Mouse (Mus musculus) monocyte, adult 2 months (primary cell): Measurements from ENCODE around the gene Camkk1.

ENCODE experiments used
- DNase-seq, 2 experiments: peaks; one replicate each; pipeline ENCODE4 v3.0.0; 2022; ENCODE audit warnings: low spot score in 2 of 2, low read depth in 1 of 2

Camkk1 gene

DNA sequence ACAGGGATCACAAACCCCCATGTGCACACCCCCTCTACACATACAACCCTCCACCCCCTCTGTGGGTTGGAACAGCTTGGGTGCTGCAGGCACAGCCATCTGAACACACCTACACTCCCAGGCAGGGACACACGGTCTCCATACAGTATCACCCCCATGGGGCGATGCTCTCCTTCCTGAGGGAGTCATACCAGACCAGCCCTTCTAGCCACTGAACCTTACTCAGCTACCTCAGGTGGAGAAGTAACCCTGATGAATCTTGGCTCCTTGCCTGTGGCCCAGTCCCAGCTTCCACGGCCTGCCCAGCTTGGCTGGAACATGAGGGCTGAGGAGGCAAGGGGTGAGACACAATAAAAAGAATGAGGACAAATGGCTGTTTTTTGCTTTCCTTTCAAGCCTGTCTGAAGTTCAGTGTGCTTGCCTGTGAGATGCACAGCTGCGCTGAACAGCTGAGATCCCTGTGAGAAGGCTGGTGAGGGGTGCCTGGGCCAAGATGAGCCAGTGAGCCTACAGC, 3.9 kb upstream of the Camkk1 start:
- DNase-seq, result no peak

GRCm38 (mm10) chr11:73015391-73016102, 3.3 kb upstream of the Camkk1 start:
- no peak for DNase-seq

GRCm38 (mm10) chr11:73016103-73016420, 2.7 kb upstream of the Camkk1 start:
- no peak for DNase-seq

GRCm38 (mm10) chr11:73019147-73019795, 463 bp downstream of the Camkk1 start:
- DNase-seq, result no peak

DNA sequence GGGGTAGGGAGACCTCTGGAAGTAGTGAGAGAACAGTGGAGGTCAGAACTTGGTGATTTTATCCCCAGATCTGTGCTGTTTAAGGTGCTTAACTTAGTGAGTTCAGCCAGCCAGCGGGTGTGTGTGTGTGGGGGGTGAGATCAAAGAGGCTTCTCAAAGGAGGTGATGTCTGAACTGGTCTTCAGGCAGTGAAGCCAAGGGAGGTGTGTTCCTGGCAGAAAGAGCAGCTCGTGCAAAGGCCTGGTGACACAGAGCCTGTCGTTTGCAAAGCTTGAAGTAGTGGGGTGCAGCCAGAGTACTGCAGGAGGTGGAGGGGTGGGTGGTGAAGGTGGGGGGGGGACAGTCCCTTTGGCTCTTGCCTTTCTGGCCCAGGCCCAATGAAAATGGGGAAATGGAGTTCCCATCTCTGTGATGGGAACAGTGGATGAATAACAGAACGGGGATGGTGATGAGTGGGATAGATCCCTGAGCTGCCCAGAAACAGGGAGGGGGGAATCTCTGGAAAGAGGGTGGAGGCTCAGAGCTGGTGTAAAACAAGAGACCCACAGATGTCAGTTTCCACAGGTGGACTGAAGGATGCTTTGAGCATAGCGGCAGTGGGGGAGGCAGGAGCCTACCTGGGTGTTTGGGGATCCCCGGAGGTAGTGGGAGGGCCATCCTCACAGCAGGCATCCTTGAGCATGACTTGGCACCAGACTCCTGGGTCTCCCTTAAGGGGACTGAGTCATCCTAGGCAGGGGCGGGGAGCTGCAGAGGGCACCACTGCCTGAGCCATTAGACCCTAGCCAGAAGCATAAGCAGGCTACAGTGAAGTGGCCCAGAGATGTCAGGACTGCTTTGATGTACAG, 2.4 kb downstream of the Camkk1 start:
- DNase-seq, result no peak

DNA sequence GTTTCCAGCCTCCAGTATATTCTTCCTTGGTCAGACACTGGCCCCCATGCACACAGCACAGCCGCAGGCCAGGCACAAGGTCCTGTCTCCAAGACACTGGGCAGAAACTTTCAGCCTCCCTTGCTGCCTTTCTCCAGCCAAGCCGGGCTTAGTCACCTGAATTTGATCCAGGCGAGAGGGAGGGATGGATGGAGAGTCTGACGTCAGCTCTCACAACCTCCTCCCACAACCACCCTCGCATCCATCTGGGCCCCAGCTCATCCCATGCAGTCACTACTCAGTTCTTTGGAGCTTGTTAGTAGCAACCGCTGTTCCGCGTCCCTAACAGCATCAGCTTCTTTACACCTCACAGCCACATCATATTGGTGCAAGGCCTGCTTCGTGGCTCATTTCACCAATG, 4.3 kb downstream of the Camkk1 start:
- no peak for DNase-seq

DNA sequence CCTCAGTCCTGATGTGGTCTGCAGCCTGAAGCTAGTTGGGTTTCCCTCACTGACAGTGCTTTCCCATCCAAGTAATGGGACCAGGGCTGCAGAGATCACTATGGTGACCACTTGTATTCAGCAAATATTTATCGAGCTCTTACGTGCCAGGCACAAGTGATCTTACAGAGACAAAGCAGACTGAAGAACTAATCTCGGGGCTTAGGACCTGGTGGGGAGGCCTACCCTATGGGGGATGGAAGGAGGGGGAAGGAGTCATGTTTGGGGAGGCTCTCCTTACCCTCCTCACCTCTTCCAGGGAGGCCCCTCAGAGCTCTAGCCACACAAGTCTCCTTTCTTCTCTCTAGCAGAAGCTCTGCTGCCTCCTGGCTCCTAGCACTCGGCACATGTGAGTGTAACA, 5.0 kb downstream of the Camkk1 start:
- DNase-seq, result no peak

GRCm38 (mm10) chr11:73024236-73024904, 5.6 kb downstream of the Camkk1 start:
- DNase-seq, result peak; percentile 79 to 82

- no peak for DNase-seq
Measured at GRCm38 (mm10) chr11:73026961-73027360, 8.2 kb downstream of the Camkk1 start.

GRCm38 (mm10) chr11:73030821-73031498, 12.2 kb downstream of the Camkk1 start:
- peak; percentile 45 to 66 for DNase-seq

- DNase-seq, result no peak
Measured at GRCm38 (mm10) chr11:73031536-73031935, 12.7 kb downstream of the Camkk1 start.

GRCm38 (mm10) chr11:73036077-73036476, 17.3 kb downstream of the Camkk1 start:
- DNase-seq, result no peak

GRCm38 (mm10) chr11:73036889-73037288, 18.1 kb downstream of the Camkk1 start:
- no peak for DNase-seq

DNA sequence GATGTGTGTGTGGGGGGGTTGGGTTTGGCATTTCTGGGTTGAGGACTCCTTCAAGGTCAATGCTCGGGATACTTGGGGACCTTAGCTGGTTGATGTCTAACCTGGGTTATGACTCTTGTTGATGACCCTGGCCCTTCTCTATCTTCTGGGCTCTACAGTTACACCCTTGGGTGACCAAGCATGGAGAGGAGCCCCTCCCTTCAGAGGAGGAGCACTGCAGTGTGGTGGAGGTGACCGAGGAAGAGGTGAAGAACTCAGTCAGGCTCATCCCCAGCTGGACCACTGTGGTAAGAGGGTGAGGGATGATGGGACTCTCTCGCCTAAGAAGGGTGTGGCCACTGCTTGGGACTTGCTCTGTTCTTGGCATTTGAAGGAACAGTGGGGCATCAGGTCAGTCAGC, 18.9 kb downstream of the Camkk1 start:
- no peak for DNase-seq

- peak in 1 of 2 experiments; percentile 32 for DNase-seq
Measured at GRCm38 (mm10) chr11:73039102-73039799, 20.4 kb downstream of the Camkk1 start.

DNA sequence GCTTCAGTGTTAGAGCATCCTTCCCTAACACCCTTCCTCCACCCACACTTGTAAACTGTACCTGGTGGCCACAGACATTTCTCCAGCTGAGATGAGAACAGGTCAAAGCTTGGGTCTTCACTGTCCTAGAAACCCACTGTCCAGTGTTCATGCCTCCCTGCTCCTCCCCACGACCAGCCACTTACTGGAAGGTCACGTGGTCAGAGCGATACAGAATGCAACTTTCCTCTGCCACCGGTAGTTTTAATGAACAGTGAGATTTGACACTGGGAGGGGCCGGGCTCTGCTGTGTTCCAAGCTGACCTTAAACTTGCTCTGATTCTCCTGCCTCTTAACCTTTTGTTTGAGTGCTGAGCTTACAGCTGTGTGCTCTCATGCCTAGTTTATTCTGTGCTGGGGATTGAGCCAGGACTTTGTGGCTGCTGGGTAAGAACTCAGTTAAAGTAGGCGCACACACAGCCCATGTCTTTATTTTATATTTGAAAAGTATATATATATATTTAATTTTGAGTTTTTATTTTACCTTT, 25.5 kb downstream of the Camkk1 start:
- DNase-seq, result no peak

DNA sequence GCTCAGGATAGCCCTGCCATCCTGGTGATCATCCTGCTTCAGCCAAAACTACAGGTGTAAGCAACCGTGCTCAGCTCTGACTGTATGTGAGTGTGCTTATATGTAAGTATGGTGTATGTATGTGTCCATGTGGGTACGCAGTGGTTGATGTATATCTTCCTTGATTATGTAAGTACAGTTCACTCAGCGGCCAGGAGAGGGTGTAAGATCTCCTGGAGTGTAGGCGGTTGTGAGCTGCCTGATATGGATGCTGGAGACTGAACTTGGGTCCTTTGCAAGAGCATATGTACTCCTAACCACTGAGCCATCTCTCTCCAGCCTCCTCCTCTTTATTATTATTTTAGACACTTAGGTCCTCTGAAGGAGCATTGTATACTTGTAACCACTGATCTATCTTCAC, 26.0 kb downstream of the Camkk1 start:
- DNase-seq, result no peak

- peak; percentile 90 to 94 for DNase-seq
Measured at GRCm38 (mm10) chr11:73047542-73047996, 28.8 kb downstream of the Camkk1 start, which contains the start of gene Ncbp3. TSS of gene Ncbp3 (plus strand) at chr11:73047783.

GRCm38 (mm10) chr11:73048030-73048876, 29.4 kb downstream of the Camkk1 start:
- no peak for DNase-seq
